ENCODE assay signal across 8 mouse cellular contexts in the genomic region with DNA sequence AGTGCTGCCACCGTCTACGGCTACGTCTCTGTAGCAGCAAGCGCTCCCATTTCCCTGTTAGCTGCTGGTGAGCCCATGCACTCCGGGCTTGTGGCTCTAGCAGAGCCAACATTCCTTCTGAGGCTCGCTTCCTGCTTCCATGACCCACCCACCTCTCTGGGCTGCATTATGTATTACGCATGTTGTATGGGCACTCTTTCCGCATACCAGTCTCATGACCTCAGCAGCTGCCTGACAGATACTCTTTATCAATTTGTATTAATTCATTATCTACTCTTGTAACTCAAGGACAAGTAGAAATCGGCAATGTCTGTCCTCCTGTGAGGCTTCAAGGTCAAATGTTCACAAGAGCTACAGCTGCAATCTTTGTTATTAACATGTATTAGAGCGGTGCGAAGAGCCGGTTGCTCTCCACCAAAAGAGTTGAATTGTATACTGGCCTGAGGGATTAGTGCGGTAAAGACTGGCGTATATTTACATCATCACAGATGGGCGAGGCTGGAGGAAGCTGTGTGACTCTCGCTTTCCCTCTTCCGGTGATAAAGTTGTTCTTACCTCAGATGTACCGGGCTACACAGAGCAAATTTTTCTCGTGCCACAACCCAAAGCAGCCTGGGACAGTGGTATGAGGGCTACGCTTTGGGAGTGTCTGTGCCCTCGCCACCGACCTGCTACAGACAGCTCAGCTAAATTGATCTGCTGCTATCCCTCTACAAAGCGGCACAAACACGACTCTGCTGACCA.
DNase-seq lines count a peak whose midpoint lies in the region; ATAC-seq lines count a peak whose summit lies in the region.

No protein-coding gene starts in this region.

- peak; percentile 27 for DNase-seq in retina, postnatal 1 day
- DNase-seq in retina, embryonic 14.5 days (ENCODE audit: low spot score): no peak
- DNase-seq in heart, postnatal 14 days: peak; percentile 67 to 73
- DNase-seq in kidney, postnatal 4 days: peak; percentile 56 to 71
- DNase-seq in mesoderm, embryonic 11.5 days (ENCODE audit: low read depth, low spot score): peak; percentile 71
- peak; percentile 55 for DNase-seq in yolk sac, embryonic 10.5 days (ENCODE audit: low spot score)
- no peak for DNase-seq in frontal cortex, adult 2 months (ENCODE audit: extremely low spot score in 1 of 2, low spot score in 1 of 2)

- peak; percentile 30; the same call in 1 of the 2 replicates for ATAC-seq in erythroid progenitor cell, adult 5-6 weeks (replicated peaks; ENCODE audit: low FRiP score, poor library complexity, severe bottlenecking)

- intact Hi-C loops in heart, postnatal 14 days (cut with DNase I): loop anchor here (5.0 kb wide), 1 partner anchor 109 kb away; no protein-coding TSS in a partner anchor

Comparison
In these comparisons a context has a peak if more than half of its experiments do, and no peak if none do; other contexts are left out.
1. DNase-seq: peak in retina, postnatal 1 day (single experiment), heart, postnatal 14 days (2 of 2), kidney, postnatal 4 days (2 of 2), mesoderm, embryonic 11.5 days (single experiment) and yolk sac, embryonic 10.5 days (single experiment); none in retina, embryonic 14.5 days (single experiment) and frontal cortex, adult 2 months (0 of 2).